Mouse (Mus musculus): ENCODE results near the gene Bbs9. TPM values are rescaled to one million over a fixed set of nuclear protein-coding genes. Genes with fewer than 3 reads are reported as not detected.
A peak's percentile ranks its signal among the peaks of the same experiment; 100 is the strongest.

The Bbs9 gene
- total RNA-seq, 2 experiments from 2014 or later, result 13.1 to 14.0 TPM

DNA sequence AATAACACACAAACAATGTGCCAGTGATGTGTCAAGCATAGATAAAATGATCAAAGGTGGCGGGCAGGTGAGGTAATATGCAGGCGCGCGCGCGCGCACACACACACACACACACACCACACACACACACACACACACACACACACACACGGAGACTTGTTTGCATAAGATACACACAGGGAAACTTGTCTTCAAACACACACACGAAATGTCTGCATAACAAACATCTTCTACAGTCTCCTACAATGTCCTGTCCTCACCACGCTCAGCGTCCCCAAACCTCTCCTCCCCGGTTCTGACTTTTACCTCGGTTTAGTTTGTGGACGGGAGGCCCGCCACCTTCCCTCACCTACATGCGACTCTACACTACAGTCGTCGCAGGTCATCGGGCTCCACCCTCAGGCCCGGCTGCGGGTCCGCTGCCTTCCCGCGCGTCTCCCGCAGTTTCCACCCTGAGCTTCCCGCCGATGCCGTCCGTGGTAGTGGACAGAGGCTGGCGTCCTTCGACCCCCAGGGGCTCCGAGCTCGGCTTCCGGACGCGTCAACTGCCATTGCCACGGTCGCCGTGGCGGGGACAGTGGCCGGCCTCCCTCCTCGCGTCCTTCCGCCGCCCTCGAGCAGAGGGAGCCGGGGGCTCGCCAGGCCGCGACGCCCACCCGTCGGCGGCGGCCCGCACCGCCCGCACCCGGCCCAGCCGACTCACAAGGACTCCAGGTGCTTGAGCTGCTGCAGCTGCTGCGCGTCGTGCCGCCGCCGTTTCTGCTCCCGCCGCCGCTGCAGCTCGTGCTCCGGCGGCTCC, 7.9 kb upstream of the Bbs9 start:
- DNase-seq, result peak; percentile 54 to 67
- intact Hi-C loops (cut with DNase I), result no loop called here

DNA sequence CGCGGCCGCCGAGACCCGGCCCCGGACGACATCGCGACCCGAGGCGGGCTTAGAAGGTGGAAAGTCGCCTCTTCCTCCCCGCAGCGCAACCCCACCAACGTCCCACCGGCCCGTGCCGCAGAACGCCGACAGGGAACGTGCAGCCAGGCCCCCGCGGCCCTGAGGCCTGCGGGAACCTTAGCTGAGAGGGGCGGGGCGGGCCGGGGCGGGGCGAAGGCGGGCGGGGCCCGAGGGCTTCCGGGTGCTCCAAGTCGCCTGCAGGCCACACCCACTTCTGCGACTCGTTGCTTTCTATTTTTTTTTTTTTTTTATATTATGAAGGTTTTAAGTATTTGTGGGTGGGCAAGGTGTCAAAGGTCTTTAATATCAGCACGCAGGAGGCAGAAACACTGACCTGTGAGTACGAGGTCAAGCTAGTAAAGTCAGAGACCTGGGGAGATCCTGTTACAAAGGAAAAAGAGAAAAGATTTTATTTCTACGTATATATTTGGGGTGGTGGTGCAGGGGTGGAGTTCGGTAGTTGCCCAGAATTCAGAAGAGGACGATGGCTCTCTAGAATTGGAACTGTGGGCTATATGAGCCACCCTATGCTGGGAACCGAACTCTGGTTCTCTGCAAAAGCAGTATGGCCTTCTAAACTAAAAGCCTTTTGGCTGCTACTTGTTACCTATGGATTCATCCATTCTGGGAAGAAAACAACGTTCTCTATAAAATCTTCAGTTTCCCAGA, 7.2 kb upstream of the Bbs9 start:
- intact Hi-C loops (cut with DNase I), result no loop called here
- DNase-seq, result peak in 1 of 2 experiments; percentile 78

DNA sequence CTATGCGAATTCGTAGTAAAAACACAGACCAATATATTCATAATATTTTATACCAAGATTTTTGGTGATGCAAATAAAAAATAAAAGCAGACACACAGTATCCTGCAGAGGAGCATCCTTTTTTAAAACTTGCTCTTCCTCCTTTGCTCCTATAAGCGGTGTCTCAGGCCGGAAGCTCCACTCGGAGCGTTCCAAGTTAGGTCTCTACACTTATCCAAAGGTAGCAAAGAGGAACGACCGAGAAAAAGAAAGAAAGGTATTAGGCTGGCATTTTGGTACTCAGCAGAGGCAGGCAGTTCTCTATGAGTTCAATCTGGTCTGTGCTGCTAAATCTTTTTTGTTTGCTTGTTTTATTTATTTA, 6.6 kb upstream of the Bbs9 start:
- no peak for DNase-seq
- intact Hi-C loops (cut with DNase I), result no loop called here

DNA sequence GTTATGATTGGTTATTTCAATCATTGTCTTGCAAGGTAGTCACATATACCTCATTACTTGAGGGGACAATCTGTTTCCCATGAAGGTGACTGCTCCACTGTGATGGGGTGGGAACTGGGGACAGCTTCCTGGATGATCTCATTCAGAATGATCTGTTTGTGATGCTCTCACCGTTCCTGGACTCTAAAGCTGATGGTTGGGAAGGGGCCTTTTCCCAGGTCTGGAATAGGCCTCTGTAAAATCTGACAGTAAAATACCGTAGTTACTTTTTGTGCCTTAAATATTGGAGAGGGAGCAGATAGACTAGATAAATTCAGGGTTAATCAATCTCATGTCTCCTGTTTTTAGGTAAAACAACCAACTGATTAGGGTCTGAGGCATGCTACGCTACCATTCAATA, 5.9 kb upstream of the Bbs9 start, which contains the start of gene Rp9:
Rp9 (minus strand) TSS at position 101 of the 400 bp plus-strand sequence.
- DNase-seq, result no peak
- intact Hi-C loops (cut with DNase I), result no loop called here

DNA sequence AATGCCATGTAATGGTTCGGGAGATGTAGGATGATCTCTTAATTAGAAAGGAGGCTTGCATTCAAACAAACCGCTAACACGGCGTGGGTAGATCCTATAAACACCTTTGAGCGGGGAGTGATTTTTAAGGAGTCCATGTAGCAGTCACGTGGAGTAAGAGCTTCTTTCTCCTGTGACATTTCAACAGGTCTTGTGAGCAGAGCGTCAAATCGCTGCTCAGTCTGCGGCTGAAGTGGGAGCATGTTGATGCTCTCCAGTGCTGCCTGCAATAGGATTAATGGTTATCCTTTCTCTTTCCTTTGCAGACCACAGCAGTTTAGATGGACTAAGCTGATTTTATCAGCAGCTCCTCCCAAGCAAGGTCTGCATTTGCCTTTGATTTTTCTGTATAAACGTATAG, 750 bp downstream of the Bbs9 start:
- intact Hi-C loops (cut with DNase I), result no loop called here
- peak in 1 of 2 experiments; percentile 10 for DNase-seq

DNA sequence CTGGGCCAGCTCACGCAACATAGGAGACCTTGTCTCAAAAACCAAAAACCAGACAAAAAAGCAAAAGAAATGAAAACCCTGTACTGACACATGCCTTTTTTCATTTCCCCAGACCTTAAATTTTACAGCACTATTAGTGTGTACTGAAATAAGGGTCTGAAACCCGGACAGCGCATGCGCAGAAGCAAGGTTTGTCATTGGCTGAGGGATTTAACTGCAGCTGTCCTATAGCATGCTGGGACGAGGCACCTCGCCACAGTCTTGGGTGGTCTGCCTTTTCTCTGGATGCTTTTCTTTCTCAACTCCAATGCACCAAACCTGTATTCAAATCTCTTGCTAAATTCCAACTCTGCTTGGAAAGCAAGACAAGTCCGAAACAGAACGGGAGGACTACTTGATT, 3.4 kb downstream of the Bbs9 start:
- intact Hi-C loops (cut with DNase I), result no loop called here
- no peak for DNase-seq

DNA sequence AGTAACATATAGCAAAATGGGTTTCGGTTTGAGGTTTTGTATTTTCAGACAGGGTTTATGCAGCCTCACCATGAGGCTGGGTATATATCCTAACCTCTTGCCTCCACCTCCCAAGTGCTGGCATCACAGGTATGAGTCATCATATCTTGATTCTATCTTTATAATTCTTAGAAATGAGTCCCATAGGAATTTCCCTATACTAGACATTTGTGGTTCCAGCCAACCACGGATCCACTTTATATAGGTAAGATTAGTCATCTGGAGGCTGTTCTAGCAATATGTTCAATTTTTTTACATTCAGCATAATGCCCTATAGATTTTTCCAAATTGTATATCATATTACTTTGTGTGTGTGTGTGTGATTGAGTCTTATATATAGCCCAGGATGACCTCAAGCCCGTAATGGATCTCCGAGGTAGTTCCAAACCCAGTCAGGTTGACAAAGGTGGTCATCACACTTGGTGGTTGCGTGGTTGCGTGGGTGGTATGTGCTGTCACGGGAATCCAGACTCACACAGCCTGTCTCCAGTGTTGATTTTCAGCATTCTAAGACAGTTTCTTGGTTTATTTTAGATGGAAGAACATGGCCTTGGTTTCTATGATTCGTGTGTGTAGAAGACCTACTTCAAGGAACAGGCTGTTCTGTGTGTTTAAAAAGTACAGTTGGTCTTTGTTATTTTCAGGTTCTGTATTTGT, 8.5 kb downstream of the Bbs9 start:
- intact Hi-C loops (cut with DNase I), result no loop called here
- DNase-seq, result no peak

DNA sequence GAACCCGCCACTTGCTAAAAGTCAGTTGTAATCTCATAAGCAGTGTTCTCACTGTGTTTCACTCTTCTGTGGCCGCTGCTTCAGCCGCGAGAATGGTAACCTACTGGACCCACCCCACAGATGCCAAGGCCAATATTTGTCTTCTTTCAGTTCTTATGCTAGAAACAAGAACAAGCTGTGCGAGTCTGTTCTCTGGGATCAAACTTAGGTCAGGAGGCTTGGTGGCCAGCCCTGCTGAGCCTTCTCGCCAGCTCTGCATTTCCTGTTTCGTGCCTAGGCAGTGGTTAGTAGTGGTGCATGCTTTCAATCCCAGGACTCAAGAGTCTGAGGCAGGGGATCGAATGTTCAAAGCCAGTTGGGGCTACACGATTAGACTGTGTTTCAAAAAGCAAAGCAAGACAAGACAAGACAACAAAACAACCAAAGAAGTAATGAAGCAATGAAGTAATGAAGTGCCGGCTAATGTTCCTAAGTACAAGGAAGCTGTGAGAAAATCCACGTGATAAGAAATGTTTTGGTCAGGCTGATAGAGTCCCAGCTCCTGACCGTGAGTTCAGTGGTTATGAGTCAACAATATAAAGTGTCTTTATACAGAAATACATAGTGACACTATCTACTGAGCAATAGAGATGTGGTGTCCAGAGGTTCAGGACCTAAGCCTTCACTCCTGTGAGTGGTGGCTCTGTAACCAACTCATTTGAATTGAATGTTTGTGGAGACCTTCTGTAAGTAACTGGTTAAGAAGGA, 9.2 kb downstream of the Bbs9 start:
- intact Hi-C loops (cut with DNase I), result no loop called here
- no peak for DNase-seq

DNA sequence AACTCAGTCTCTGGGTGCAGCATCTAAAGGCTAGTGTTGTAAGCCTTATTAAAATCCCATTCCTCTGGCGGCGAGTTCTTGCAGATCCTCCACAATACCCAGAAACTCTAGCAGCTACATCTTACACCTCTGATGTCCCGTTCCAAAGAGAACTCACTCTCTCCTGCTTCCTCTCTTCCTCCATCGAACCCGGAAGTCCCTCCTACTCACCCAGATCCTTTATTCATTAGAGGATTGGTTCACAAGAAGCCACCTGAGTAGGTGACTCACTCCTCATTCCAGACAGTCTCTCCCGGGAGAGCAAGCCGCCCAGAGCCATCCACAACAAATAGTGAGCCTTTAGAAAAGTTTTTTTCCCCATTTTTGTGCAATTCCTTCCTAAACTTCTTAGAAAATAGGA, 10.7 kb downstream of the Bbs9 start:
- intact Hi-C loops (cut with DNase I), result no loop called here
- no peak for DNase-seq

DNA sequence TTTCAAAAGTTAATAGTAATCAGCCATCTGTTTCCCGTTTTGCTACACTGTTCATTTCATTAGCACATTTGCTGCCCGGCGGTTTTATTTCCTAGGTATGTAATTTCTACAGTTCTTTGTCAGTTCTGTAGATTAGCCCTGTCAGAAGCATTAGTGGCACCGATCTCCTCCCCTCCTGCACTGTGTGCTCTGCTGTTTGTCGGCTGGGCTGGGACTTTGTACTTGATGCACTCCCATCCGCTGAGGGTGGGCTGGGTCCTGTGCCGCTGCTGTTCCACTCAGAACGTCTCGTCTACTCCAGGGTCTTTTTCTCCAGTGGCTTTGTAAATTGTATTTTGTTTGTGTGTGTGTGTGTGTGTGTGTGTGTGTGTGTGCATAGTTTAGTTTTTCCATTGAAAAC, 13.4 kb downstream of the Bbs9 start:
- no peak for DNase-seq
- intact Hi-C loops (cut with DNase I), result no loop called here

DNA sequence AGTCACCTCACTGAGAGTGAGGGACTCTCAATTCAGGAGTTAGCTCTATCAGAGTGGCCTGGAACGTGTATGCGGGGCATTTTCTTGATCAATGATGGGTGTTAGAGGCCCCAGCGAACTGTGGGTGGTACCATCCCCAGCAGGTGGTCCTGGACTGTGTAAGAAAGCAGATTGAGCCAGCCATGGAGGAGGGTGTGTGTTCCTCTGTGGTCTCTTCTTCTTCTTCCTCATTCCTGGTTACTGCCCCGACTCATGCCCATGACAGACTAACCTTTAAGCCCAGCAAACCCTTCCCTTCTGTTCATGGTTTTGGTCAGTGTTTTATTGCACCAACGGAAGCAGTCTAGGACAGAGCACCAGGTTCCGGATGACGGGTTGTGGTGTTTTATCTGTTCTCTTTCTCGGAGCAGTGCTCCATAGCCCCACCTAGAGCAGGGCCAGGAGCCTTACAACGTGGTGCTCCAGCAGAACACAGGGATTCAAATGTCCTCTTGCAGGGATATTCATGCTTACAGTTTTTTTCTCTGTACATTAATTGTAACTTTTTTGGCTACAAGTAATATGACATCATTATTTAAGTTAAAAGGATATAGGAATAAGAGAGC, 18.8 kb downstream of the Bbs9 start:
- DNase-seq, result no peak
- intact Hi-C loops (cut with DNase I), result no loop called here

DNA sequence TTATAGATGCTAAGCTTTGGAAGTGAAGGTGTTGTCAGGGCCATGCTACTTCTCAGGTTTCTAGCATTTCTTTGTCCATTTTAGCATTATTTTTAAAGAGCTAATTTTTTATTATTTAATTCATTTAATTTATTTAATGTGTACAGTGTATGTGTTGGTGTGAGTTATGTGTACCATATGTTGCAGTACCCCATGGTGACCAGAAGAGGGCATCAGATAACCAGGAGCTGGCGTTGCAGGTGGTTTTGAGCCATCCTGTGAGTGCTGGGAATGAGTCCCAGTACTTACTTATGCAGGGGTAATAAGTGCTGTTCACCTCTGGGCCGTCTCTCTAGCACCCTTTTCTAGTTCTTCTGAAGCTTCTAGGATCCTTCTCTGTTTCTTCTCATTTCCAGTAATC, 19.6 kb downstream of the Bbs9 start:
- no peak for DNase-seq
- intact Hi-C loops (cut with DNase I), result no loop called here

DNA sequence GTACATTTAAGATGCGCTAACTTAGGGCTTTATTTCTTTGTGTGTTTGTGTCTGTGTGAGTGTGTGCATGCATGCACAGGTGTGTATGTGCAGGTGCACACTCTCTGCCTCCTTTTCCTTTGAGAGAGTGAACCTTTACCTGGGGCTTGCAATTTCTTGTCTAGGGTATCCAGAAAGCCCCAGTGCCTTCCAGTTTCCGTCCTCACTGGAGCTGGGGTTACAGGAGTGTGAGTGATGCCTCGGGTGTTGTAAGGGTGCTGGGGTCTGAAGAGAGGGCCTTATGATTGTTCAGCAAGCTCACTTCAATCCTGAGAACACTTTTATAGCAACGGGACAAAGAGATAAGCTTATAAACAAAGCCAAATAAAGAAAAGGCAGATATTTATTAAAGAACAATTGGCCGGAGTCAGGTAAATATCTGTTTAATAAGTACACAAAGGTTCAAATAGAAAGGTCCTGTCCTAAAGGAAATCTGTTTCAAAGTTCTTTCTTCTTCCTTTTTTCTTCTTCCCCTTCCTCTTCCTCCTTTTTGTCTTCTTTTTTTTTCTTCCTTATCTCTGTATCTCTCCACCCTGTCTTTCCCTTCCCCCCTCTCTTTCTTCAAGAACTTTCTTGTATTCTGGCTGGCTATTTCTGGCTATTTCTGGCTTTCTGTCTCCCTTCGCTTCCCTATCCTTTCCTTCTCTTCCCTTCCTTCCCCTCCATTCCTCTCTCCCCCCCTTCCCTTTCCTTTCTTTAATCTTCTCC, 21.7 kb downstream of the Bbs9 start:
- intact Hi-C loops (cut with DNase I), result no loop called here
- no peak for DNase-seq

DNA sequence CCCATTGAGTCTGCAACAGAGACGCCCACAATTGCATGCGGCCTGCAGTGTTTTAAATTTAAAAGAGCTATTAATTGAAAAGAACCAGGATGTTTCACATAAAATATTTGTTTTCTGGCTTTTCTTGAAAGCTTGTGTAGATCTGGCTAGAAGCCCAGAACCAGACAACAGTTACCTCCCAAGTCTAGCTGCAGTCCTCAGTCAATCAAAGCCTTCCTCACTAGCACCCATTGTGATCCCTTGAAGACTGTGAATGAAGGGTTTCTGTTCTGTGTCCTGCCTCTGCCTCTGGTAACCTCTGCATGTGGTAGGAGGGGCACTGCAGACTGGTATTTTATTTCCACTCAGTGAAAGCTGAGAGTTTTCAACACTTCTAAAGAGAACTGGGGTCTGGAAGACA, 27.5 kb downstream of the Bbs9 start:
- no peak for DNase-seq
- intact Hi-C loops (cut with DNase I), result no loop called here

DNA sequence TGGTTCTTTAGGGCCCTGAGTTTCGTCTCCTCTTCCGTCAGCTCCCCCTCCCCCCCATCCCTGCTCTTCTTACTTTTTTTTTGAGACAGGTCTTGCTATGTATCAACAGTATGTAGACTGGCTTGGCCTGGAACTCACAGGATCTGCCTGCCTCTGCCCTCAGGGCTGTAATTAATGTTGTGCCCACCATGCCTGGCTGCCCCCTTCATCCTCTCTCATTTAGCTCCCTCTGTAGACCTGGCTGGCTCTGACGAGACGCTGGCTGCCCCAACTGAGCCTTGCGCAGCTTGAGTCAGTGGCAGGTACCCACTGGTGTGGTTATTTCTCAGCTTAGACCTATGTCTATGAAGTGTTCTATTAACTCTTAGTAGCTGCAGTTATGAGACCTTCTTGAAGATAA, 28.1 kb downstream of the Bbs9 start:
- DNase-seq, result no peak
- intact Hi-C loops (cut with DNase I), result no loop called here

DNA sequence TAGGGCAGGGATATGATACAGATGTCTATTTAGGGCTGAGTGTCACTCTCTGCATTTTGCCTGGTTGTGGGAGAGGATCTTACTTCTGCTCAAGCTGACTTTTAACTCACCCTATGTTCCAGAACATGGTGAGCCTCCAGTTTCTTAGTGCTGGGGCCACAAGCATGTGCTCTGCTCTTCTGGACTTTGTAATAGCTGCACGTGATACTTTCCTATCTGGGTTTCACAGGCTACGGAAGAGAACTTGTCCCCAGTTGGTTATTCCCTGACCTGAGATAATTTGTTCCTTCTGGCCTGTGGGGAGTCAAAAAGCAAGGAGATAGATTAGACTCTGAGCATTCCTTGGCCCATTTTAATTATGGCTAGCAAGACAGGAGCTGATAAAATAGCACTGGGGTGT, 30.1 kb downstream of the Bbs9 start:
- intact Hi-C loops (cut with DNase I), result no loop called here
- DNase-seq, result no peak

DNA sequence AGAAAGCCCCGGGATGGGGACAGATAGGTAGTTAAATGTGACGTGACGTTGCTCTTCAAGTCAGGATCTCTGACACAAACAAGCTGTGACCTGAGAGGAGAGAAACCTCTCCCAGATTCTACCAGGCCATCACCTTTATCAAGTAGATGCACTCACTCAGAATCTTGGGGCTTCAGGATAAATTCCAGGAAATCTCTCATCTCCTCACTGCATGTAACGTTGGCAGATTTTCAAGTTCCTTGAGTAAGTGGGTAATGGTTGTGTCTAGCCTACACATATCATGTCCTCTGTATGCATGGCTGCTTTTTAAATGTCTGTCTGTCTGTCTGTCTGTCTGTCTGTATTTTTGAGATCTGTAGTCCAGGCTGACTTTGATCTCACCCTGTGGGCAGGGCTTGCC, 39.6 kb downstream of the Bbs9 start:
- intact Hi-C loops (cut with DNase I), result no loop called here
- no peak for DNase-seq

DNA sequence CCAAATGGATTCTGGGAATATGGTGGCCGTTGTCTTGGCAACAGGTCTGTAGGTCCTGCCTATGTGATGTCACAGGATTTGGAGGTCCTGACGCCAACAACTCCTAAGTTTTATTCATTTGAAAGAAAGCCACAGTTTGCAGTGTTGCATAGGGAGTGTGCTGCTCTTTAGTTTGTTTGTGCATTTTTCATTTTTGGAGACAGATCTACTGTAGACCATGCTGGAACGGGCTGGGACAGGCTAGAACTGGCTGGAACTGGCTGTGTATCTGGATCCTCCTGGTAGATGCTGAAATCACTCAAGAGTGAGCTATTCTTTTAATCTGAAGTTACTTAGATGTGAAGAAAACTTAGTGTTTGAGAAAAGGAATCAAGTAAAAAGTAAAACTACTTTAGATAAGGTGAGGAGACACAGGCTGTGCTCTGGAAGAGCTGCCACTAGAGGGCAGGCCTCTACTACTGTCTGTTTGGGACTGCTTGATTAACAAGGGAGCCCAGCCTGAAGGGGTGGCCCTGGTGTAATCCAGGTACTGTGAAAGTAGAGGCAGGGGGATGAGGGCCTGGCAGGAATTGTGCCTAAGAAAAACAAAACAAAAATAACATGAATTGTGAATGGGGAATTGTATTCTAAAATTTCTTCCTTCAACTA, 43.0 kb downstream of the Bbs9 start:
- intact Hi-C loops (cut with DNase I), result no loop called here

DNA sequence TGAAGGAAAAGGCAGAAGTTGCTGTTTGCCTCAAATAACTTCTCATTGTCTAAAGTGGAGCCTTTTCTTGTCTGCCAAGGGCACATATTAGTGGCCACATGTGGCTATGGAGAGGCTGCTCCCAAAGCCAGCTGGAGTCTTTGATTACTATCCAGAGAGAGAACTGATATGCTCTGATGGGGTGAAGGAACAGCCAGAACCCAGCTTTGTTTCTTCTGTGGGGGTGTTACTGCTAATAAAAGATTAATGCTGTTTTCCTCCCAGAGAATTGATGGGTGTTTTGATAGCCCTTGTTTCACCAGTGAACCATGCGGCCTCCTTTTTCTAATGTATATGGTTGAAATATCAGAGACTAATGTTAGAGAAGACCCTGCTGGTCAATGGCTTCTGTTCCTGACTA, 47.9 kb downstream of the Bbs9 start:
- DNase-seq, result no peak
- intact Hi-C loops (cut with DNase I), result no loop called here

More for the DNA sequence above, 43.0 kb downstream of the Bbs9 start:
- DNase-seq, result peak; percentile 42 to 60
